Mouse (Mus musculus) ES-Bruce4 (cell line): ENCODE measurements at regions not wholly inside any gene's neighbourhood (a gene's known extent, or its start where the extent isn't known, plus 50 kb on each side); places are given as distances from the start of the nearest gene placed in this dataset.

Experiments
- H3K27ac ChIP-seq: 2 replicates; pipeline ENCODE4 v1.5.1; 2012; ENCODE audit warnings: low read length, inconsistent platforms; ENCODE audit not compliant: insufficient read depth
- H3K27me3 ChIP-seq: 2 replicates; pipeline ENCODE4 v1.6.1; 2012; ENCODE audit warnings: mild to moderate bottlenecking, low read length, inconsistent platforms; ENCODE audit not compliant: control insufficient read depth, poor library complexity, insufficient read depth, severe bottlenecking
- H3K36me3 ChIP-seq: 2 replicates; pipeline ENCODE4 v1.6.1; 2012; ENCODE audit warnings: inconsistent platforms, mild to moderate bottlenecking, low read length, moderate library complexity; ENCODE audit not compliant: control insufficient read depth, poor library complexity, insufficient read depth, severe bottlenecking
- H3K4me1 ChIP-seq: one replicate; pipeline ENCODE4 v1.8.1; 2011; ENCODE audit warnings: low read length; ENCODE audit not compliant: control insufficient read depth, insufficient read depth
- H3K4me3 ChIP-seq: 2 replicates; pipeline ENCODE4 v1.5.1; 2011; ENCODE audit warnings: low read depth, mild to moderate bottlenecking, low read length
- H3K9ac ChIP-seq: 2 replicates; pipeline ENCODE4 v1.6.1; 2012; ENCODE audit warnings: low read depth, mild to moderate bottlenecking, inconsistent platforms; ENCODE audit not compliant: poor library complexity, severe bottlenecking
- H3K9me3 ChIP-seq: replicated peaks from 2 replicates; pipeline ENCODE4 v1.6.1; 2012; ENCODE audit warnings: mild to moderate bottlenecking, low read length, inconsistent platforms; ENCODE audit not compliant: control insufficient read depth, poor library complexity, insufficient read depth, severe bottlenecking
- CTCF ChIP-seq: IDR thresholded peaks from one replicate; pipeline ENCODE4 v1.8.1; 2011; ENCODE audit warnings: low read depth, low read length
- EP300 ChIP-seq: IDR thresholded peaks from 2 replicates; pipeline ENCODE4 v1.6.1; 2011; ENCODE audit warnings: low read depth, low read length; ENCODE audit not compliant: insufficient read depth
- POLR2A ChIP-seq: IDR thresholded peaks from one replicate; pipeline ENCODE4 v1.8.1; 2011; ENCODE audit warnings: low read length; ENCODE audit not compliant: insufficient read depth

- Histone ChIP-seq H3K27me3 (no peaks in the 10 kb centered on the region), H3K9me3 (no peaks in the 10 kb centered on the region), H3K4me1 (no peaks in the 10 kb centered on the region), H3K27ac (no peak overlapping the region), H3K4me3 (no peak overlapping the region), H3K36me3 (no peaks in the 10 kb centered on the region), H3K9ac (no peak overlapping the region)
- no peak for TF ChIP-seq POLR2A
- TF ChIP-seq EP300, result no peak
- no peak for TF ChIP-seq CTCF
These were observed 87.0 kb downstream of the Rbm43 start for GRCm38 (mm10) chr2:51847964-51848363.

- Histone ChIP-seq H3K9ac (no peak overlapping the region), H3K4me1 (no peaks in the 10 kb centered on the region), H3K27me3 (no peaks in the 10 kb centered on the region), H3K27ac (no peak overlapping the region), H3K4me3 (no peak overlapping the region), H3K36me3 (no peaks in the 10 kb centered on the region), H3K9me3 (no peaks in the 10 kb centered on the region)
- TF ChIP-seq CTCF (no peak), EP300 (no peak), POLR2A (no peak)
These were observed 86.5 kb downstream of the Rbm43 start for GRCm38 (mm10) chr2:51848491-51848890.

- H3K27me3 ChIP-seq, result no peaks in the 10 kb centered on the region
- no peaks in the 10 kb centered on the region for H3K4me1 ChIP-seq
- H3K27ac ChIP-seq, result no peak overlapping the region
- no peaks in the 10 kb centered on the region for H3K36me3 ChIP-seq
- H3K4me3 ChIP-seq, result no peak overlapping the region
- no peak overlapping the region for H3K9ac ChIP-seq
- no peaks in the 10 kb centered on the region for H3K9me3 ChIP-seq
- TF ChIP-seq EP300, result 0 out of 2 replicates have a peak, but pooled peaks have one; percentile 9
- no peak for TF ChIP-seq POLR2A
These were observed 84.4 kb downstream of the Rbm43 start for GRCm38 (mm10) chr2:51850581-51850980.

GRCm38 (mm10) chr2:51851711-51852110 lies 83.3 kb downstream of the Rbm43 start:
- Histone ChIP-seq H3K9ac (no peak overlapping the region), H3K27me3 (no peaks in the 10 kb centered on the region), H3K27ac (no peak overlapping the region), H3K4me3 (no peak overlapping the region), H3K36me3 (no peaks in the 10 kb centered on the region), H3K4me1 (no peaks in the 10 kb centered on the region), H3K9me3 (no peaks in the 10 kb centered on the region)
- TF ChIP-seq POLR2A, result no peak
- TF ChIP-seq CTCF, result no peak
- no peak for TF ChIP-seq EP300

GRCm38 (mm10) chr2:51857226-51857625 lies 77.7 kb downstream of the Rbm43 start:
- H3K9ac ChIP-seq, result no peak overlapping the region
- no peaks in the 10 kb centered on the region for H3K27me3 ChIP-seq
- TF ChIP-seq EP300 (no peak), CTCF (no peak), POLR2A (no peak)
- H3K36me3 ChIP-seq, result no peaks in the 10 kb centered on the region
- no peaks in the 10 kb centered on the region for H3K4me1 ChIP-seq
- no peak overlapping the region for H3K27ac ChIP-seq
- H3K9me3 ChIP-seq, result peaks cover 3% of the 10 kb centered on the region
- no peak overlapping the region for H3K4me3 ChIP-seq

GRCm38 (mm10) chr2:51866045-51866444 lies 68.9 kb downstream of the Rbm43 start:
- Histone ChIP-seq H3K9me3 (peaks cover 2% of the 10 kb centered on the region), H3K27me3 (no peaks in the 10 kb centered on the region), H3K4me3 (no peak overlapping the region), H3K36me3 (no peaks in the 10 kb centered on the region), H3K4me1 (no peaks in the 10 kb centered on the region), H3K27ac (no peak overlapping the region), H3K9ac (no peak overlapping the region)
- no peak for TF ChIP-seq EP300
- no peak for TF ChIP-seq CTCF
- TF ChIP-seq POLR2A, result no peak
